Mouse (Mus musculus) CH12.LX (cell line): ENCODE measurements at regions not wholly inside any gene's neighbourhood (a gene's known extent, or its start where the extent isn't known, plus 50 kb on each side); places are given as distances from the start of the nearest gene placed in this dataset.

Experiments used
- DNase-seq: peaks from one replicate; pipeline ENCODE4 v3.0.0-alpha.2; 2013; ENCODE audit errors: extremely low read depth
- H3K27ac ChIP-seq: 2 replicates; pipeline ENCODE4 v1.5.1; 2012; ENCODE audit warnings: low read depth, mild to moderate bottlenecking, control low read depth, moderate library complexity; ENCODE audit not compliant: insufficient read depth
- H3K27me3 ChIP-seq: replicated peaks from 2 replicates; pipeline ENCODE3; 2012; ENCODE audit warnings: inconsistent platforms
- H3K36me3 ChIP-seq, 2 experiments: replicated peaks in 1 of 2; 2 replicates each; pipeline versions ENCODE3 to v1.6.1; 2012; ENCODE audit warnings: inconsistent platforms in 1 of 2, low read length in 1 of 2, mild to moderate bottlenecking in 1 of 2, mixed read lengths in 1 of 2, moderate library complexity in 1 of 2; ENCODE audit not compliant: control insufficient read depth in 1 of 2, insufficient read depth in 1 of 2
- H3K4me1 ChIP-seq, 2 experiments: 2 replicates each; pipeline ENCODE4 v1.6.1; 2012; ENCODE audit warnings: inconsistent platforms in 1 of 2, moderate library complexity in 1 of 2; ENCODE audit not compliant: insufficient read depth in 2 of 2, control insufficient read depth in 1 of 2
- H3K4me2 ChIP-seq: 2 replicates; pipeline ENCODE4 v1.6.1; 2012; ENCODE audit warnings: low read depth, mild to moderate bottlenecking, control low read depth; ENCODE audit not compliant: poor library complexity, insufficient read depth, severe bottlenecking
- H3K4me3 ChIP-seq, 3 experiments: fragments of 150-350 bp in 1 of 3; sonication (generic) in 1 of 3; replicated peaks in 1 of 3; 2 replicates each; pipeline versions ENCODE3 to v1.5.1; 2011 to 2012; ENCODE audit warnings: low read depth in 2 of 3, low read length in 2 of 3, mild to moderate bottlenecking in 2 of 3, moderate library complexity in 2 of 3, control low read depth in 1 of 3, improper control_type of control experiment in 1 of 3, inconsistent platforms in 1 of 3, mixed read lengths in 1 of 3; ENCODE audit not compliant: poor library complexity in 1 of 3
- H3K79me2 ChIP-seq: replicated peaks from 2 replicates; pipeline ENCODE4 v1.6.1; 2012; ENCODE audit warnings: mild to moderate bottlenecking, moderate library complexity; ENCODE audit not compliant: control insufficient read depth, poor library complexity, insufficient read depth, severe bottlenecking; ENCODE audit errors: extremely low read depth
- H3K9ac ChIP-seq: 2 replicates; pipeline ENCODE4 v1.6.1; 2012; ENCODE audit warnings: low read depth, mild to moderate bottlenecking, control low read depth, moderate library complexity; ENCODE audit not compliant: insufficient read depth
- H3K9me3 ChIP-seq: replicated peaks from 2 replicates; pipeline ENCODE3; 2012; ENCODE audit warnings: low read length, inconsistent platforms, mixed read lengths
- CHD2 ChIP-seq: IDR thresholded peaks from 2 replicates; pipeline ENCODE4 v1.6.1; 2011; ENCODE audit warnings: low read length, improper control_type of control experiment
- E2F4 ChIP-seq: IDR thresholded peaks from 2 replicates; pipeline ENCODE4 v1.6.1; 2011; ENCODE audit warnings: low read depth, low read length, improper control_type of control experiment; ENCODE audit not compliant: insufficient replicate concordance
- ETS1 ChIP-seq: conservative IDR thresholded peaks from 2 replicates; pipeline ENCODE4 v1.6.1; 2012; ENCODE audit warnings: low read depth, mild to moderate bottlenecking, inconsistent platforms, low read length, improper control_type of control experiment, moderate library complexity
- GABPA ChIP-seq: IDR thresholded peaks from 2 replicates; pipeline ENCODE4 v1.6.1; 2012; ENCODE audit warnings: low read depth, low read length, improper control_type of control experiment, inconsistent platforms; ENCODE audit not compliant: insufficient replicate concordance
- JUN ChIP-seq: IDR thresholded peaks from 2 replicates; pipeline ENCODE4 v1.6.1; 2011; ENCODE audit warnings: low read depth, mild to moderate bottlenecking, low read length, improper control_type of control experiment, moderate library complexity; ENCODE audit not compliant: insufficient read depth
- KAT2A ChIP-seq: IDR thresholded peaks from 2 replicates; pipeline ENCODE4 v1.6.1; 2012; ENCODE audit warnings: low read length, improper control_type of control experiment, inconsistent platforms; ENCODE audit not compliant: insufficient replicate concordance
- MAZ ChIP-seq: IDR thresholded peaks from 2 replicates; pipeline ENCODE4 v1.6.1; 2012; ENCODE audit warnings: low read depth, mild to moderate bottlenecking, inconsistent platforms, low read length, improper control_type of control experiment, moderate library complexity
- MEF2A ChIP-seq: IDR thresholded peaks from 2 replicates; pipeline ENCODE4 v1.6.1; 2014; ENCODE audit warnings: low read depth, mild to moderate bottlenecking, inconsistent platforms, low read length, improper control_type of control experiment, borderline replicate concordance
- NRF1 ChIP-seq: IDR thresholded peaks from 2 replicates; pipeline ENCODE4 v1.6.1; 2014; ENCODE audit warnings: low read depth, mild to moderate bottlenecking, inconsistent platforms, low read length, improper control_type of control experiment, moderate library complexity
- POLR2AphosphoS2 ChIP-seq: IDR thresholded peaks from 2 replicates; pipeline ENCODE4 v1.6.1; 2011; ENCODE audit warnings: low read depth, low read length, improper control_type of control experiment
- RCOR1 ChIP-seq: conservative IDR thresholded peaks from 2 replicates; pipeline ENCODE4 v1.6.1; 2012; ENCODE audit warnings: low read depth, mild to moderate bottlenecking, inconsistent platforms, low read length, improper control_type of control experiment
- SIN3A ChIP-seq: IDR thresholded peaks from 2 replicates; pipeline ENCODE4 v1.6.1; 2012; ENCODE audit warnings: low read length, improper control_type of control experiment, inconsistent platforms
- SMC3 ChIP-seq: IDR thresholded peaks from 2 replicates; pipeline ENCODE4 v1.6.1; 2011; ENCODE audit warnings: low read depth, low read length, improper control_type of control experiment
- TBP ChIP-seq: conservative IDR thresholded peaks from 2 replicates; pipeline ENCODE4 v1.6.1; 2011; ENCODE audit warnings: low read depth, low read length, improper control_type of control experiment
- TCF12 ChIP-seq: IDR thresholded peaks from 2 replicates; pipeline ENCODE4 v1.6.1; 2014; ENCODE audit warnings: low read depth, mild to moderate bottlenecking, inconsistent platforms, low read length, improper control_type of control experiment
- dilution Hi-C: fragments of 300-500 bp; cut with MboI; formaldehyde crosslinking; loops from 2 replicates; pipeline ENCODE4 v1.14.3; 2020; ENCODE audit warnings: low sequenced_read_pairs; ENCODE audit not compliant: extremely low pct_unique_long_range_greater_than_20kb, extremely low pct_ligation_motif_present
- in situ Hi-C: fragments of 300-500 bp; cut with MboI; formaldehyde crosslinking; loops from 3 replicates; pipeline ENCODE4 v1.14.3; 2019; ENCODE audit warnings: low sequenced_read_pairs, low pct_ligation_motif_present, low pct_unique_long_range_greater_than_20kb, mixed read lengths

- H3K9me3 ChIP-seq, result peaks cover 20% of the 10 kb centered on the region
- no peaks in the 10 kb centered on the region for H3K79me2 ChIP-seq
- no peak overlapping the region for H3K27ac ChIP-seq
- H3K4me1 ChIP-seq, result no peaks in the 10 kb centered on the region
- H3K36me3 ChIP-seq, result no peaks in the 10 kb centered on the region
- TF ChIP-seq POLR2AphosphoS2, result no peak
- H3K4me2 ChIP-seq, result no peak overlapping the region
- H3K27me3 ChIP-seq, result no peaks in the 10 kb centered on the region
- no peak overlapping the region for H3K9ac ChIP-seq
- dilution Hi-C loops, result no loop called here
- in situ Hi-C loops, result no loop called here
- no peak for DNase-seq
- H3K4me3 ChIP-seq, result no peak overlapping the region
Observed at GRCm38 (mm10) chr16:77313195-77313594, 288.7 kb downstream of the Gm11146 start.

- Histone ChIP-seq H3K27me3 (no peaks in the 10 kb centered on the region), H3K9me3 (peaks cover 17% of the 10 kb centered on the region), H3K79me2 (no peaks in the 10 kb centered on the region), H3K4me3 (no peak overlapping the region), H3K27ac (no peak overlapping the region), H3K36me3 (no peaks in the 10 kb centered on the region), H3K4me1 (no peaks in the 10 kb centered on the region), H3K4me2 (no peak overlapping the region), H3K9ac (no peak overlapping the region)
- in situ Hi-C loops (no loop called here), dilution Hi-C loops (no loop called here)
- TF ChIP-seq JUN, result no peak
- TF ChIP-seq SIN3A, result no peak
- TF ChIP-seq E2F4, result no peak
- DNase-seq, result no peak
Observed at GRCm38 (mm10) chr16:77301270-77302171, 288.0 kb downstream of the Usp25 start.

DNA sequence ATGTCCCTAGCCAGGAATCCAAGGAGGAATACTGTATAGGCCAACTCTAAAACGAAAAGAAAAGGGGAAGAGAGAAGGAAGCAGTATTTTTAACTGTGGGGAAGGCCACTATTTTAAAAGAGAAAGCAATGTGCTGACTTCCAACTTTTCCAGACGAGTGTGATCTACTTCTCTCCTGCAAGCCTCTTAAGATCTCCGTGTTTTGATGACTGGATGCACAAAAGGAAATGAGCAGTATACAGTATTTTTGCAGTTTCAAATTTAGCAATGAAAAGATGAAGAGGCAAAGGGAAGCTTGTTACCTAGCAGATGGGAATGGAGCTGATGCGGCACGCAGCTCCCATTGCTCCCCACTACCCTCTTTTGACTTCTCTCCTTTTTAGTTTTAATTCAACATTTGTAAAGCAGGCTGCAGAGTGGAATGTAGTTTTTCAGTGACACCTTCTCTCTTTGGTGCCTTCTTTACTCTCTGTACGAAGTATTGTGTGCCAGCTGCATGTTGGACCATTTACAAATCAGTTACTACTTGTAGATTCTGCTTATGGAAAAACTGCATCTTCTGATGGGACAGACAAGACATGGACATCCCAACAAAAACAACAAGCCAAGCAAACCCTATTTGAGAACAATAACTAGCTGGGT lies 287.2 kb downstream of the Usp25 start:
- H3K27me3 ChIP-seq, result no peaks in the 10 kb centered on the region
- H3K27ac ChIP-seq, result no peak overlapping the region
- no peak overlapping the region for H3K4me3 ChIP-seq
- in situ Hi-C loops, result no loop called here
- no peaks in the 10 kb centered on the region for H3K79me2 ChIP-seq
- H3K36me3 ChIP-seq, result no peaks in the 10 kb centered on the region
- dilution Hi-C loops, result no loop called here
- no peak for DNase-seq
- TF ChIP-seq E2F4 (no peak), RCOR1 (no peak), SMC3 (no peak), CHD2 (no peak), ETS1 (no peak), TCF12 (no peak), MAZ (no peak), MEF2A (no peak), TBP (no peak), JUN (no peak), NRF1 (no peak), KAT2A (no peak), GABPA (no peak)
- peaks cover 17% of the 10 kb centered on the region for H3K9me3 ChIP-seq
- no peaks in the 10 kb centered on the region for H3K4me1 ChIP-seq
- no peak overlapping the region for H3K9ac ChIP-seq
- H3K4me2 ChIP-seq, result no peak overlapping the region
